Mouse (Mus musculus): ENCODE measurements around the gene Abca7.

Gene Abca7

DNA sequence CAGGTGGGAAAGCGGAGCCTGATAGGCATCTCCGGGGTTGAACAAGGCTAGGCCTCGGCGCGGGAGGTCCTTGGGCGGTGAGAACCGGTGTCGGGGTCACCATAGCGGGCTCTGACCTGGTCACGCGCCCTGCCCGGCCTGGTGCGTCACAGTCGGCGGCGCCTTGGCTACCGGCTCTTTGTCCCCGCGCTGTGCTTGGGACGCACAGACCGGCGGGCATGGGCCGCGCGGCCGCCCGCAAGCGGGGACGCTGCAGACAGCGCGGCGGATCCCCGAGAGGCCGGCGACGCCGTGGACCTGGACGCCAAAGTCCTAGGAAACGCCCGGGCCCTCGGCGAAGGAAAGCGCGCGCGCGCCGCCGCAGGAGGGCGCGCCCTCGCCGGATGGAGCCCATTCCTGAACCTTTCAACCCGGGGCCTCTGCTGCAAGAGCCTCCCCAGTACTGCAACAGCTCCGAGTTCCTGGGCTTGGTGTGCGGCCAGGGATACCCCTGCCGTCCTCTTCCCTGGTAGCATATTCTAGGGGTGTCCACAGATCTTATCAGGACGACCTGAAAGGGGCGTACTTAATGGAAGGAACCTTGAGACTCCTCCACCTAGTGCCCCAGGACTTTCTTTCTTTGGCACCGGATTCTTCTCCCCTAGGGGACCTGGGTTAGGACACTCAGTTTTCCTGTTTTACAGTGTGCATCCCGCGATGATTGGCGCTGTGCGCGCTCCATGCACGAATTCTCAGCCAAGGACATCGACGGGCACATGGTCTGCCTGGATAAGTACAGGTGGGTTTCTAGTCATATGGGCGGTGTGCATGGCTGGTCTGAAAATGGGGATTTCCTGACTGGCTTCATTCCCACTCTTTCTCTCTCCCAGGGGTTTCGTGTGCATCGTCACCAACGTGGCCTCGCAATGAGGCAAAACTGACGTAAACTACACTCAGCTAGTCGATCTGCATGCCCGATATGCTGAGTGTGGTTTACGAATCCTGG, 57.8 kb downstream of the Abca7 start:
- TF ChIP-seq GATA4 (IDR thresholded peaks at IDR 0.05; ENCODE audit: insufficient replicate concordance, low read length) = no peak

- TF ChIP-seq GATA4 (IDR thresholded peaks at IDR 0.05; ENCODE audit: insufficient replicate concordance, low read length) = no peak
These were observed 59.1 kb downstream of the Abca7 start for GRCm38 (mm10) chr10:80055364-80055763.

- TF ChIP-seq GATA4 (IDR thresholded peaks at IDR 0.05; ENCODE audit: insufficient replicate concordance, low read length) = no peak
These were observed 59.6 kb downstream of the Abca7 start for GRCm38 (mm10) chr10:80055891-80056290.

DNA sequence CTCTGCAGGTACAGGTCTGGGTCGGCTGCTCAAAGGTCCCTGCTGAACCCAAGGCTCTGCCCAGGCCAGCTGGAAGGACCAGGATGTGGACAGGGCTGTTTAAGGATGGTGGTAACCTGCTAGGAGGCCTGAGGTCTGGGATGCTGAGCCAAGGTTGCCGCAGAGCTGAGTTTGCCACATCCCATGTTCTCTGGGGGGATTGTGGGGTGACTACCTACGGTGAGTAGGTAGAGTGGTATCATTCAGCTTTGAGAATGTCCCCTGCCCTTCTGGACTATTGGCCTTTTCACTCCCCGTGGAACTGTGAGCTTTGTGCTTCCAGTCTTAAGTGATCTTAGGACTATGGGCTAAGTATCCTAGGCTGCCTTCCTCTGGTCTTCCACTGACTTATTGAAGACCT, 60.2 kb downstream of the Abca7 start:
- no peak for TF ChIP-seq GATA4 (IDR thresholded peaks at IDR 0.05; ENCODE audit: insufficient replicate concordance, low read length)

GRCm38 (mm10) chr10:80056976-80057682, 60.8 kb downstream of the Abca7 start:
- no peak for TF ChIP-seq GATA4 (IDR thresholded peaks at IDR 0.05; ENCODE audit: insufficient replicate concordance, low read length)

- TF ChIP-seq GATA4 (IDR thresholded peaks at IDR 0.05; ENCODE audit: insufficient replicate concordance, low read length) = no peak
These were observed 61.5 kb downstream of the Abca7 start for GRCm38 (mm10) chr10:80057683-80058326.

DNA sequence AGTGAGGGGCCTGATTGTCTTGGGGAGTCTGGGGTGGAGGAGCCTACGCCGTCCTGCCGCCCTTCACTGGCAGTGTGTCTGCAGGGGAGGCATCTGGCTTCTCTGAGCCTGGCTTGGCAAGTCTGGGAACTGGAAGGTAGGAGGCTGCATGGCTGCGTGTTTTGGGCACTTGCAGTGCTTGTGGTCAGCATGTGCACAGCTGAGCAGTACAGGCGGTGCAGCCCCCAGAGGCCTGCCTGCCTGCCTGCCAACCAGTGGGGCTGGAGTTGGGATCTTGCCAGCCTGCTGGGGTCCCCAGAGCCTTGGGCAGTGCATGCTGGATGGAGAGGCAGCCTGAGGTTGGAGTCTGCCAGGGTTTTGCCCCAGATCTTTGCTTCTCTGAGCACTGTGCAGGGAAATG, 66.8 kb downstream of the Abca7 start:
- TF ChIP-seq GATA4 (IDR thresholded peaks at IDR 0.05; ENCODE audit: insufficient replicate concordance, low read length) = no peak

DNA sequence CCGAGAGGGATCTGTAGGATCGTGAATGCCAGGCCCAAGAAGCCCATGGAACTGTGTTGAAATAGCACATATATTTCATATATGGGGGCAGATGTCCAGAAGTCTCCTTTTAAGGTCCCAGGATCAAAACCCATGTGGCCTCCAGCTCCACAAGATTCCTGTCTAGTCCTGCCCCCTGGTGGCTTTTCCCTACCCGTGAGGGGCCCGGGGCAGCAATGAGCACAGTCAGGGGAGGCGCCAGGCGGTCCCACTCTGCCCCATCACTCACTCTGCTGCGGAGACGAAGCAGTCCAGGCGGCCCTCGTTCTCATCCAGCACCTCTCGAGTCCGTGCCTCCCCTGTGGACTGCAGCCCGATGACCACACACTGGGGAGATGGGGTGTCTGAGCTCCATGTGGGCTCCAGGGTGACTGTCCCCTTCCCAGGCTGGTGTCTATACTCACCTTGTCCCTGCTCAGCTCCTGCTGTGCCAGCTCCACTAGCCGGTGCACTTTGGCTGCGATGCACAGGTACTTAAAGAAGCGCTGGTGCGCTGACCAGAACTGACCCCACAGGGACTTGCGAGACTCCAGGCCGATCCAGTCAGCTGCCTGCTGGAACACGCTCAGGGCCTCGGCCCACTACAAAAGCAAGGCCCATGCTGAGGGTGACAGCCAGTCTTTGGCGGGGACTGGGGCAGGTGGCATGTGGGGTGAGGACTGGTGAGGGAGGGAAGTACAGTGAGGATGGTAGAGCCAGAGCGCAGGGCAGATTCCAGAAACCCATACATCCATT, 67.8 kb downstream of the Abca7 start:
- no peak for TF ChIP-seq GATA4 (IDR thresholded peaks at IDR 0.05; ENCODE audit: insufficient replicate concordance, low read length)
